Mouse (Mus musculus) stomach, postnatal 0 days (tissue): ENCODE measurements around the gene Plekhn1. TPM values are rescaled to one million over a fixed set of nuclear protein-coding genes. Genes with fewer than 3 reads are reported as not detected.

Experiments
- ATAC-seq: fragments of 200-750 bp; cut with Nextera tagmentation; 2 replicates; pipeline ENCODE4 v1.8.0; 2017; ENCODE audit not compliant: low FRiP score, low TSS enrichment
- DNase-seq: peaks from one replicate; pipeline ENCODE4 v3.0.0-alpha.2; 2016; ENCODE audit warnings: low spot score
- H3K27ac ChIP-seq: fragments of 300-500 bp; sonication (generic); replicated peaks from 2 replicates; pipeline ENCODE4 v1.5.1; 2014; ENCODE audit warnings: mild to moderate bottlenecking, control low read depth
- H3K27me3 ChIP-seq: fragments of 300-500 bp; sonication (generic); 2 replicates; pipeline ENCODE4 v1.6.1; 2014; ENCODE audit warnings: low read length; ENCODE audit not compliant: control insufficient read depth, insufficient read depth
- H3K36me3 ChIP-seq: fragments of 300-500 bp; sonication (generic); 2 replicates; pipeline ENCODE4 v1.6.1; 2014; ENCODE audit warnings: low read length, mixed read lengths; ENCODE audit not compliant: control insufficient read depth, insufficient read depth
- H3K4me1 ChIP-seq: fragments of 300-500 bp; sonication (generic); replicated peaks from 2 replicates; pipeline ENCODE4 v1.6.1; 2014; ENCODE audit warnings: antibody characterized with exemption; ENCODE audit not compliant: control insufficient read depth, insufficient read depth
- H3K4me2 ChIP-seq: fragments of 300-500 bp; sonication (generic); replicated peaks from 2 replicates; pipeline ENCODE4 v1.6.1; 2014; ENCODE audit warnings: low read depth, mild to moderate bottlenecking, control low read depth, moderate library complexity
- H3K4me3 ChIP-seq: fragments of 300-500 bp; sonication (generic); 2 replicates; pipeline ENCODE4 v1.5.1; 2014; ENCODE audit warnings: low read depth, low read length, control low read depth
- H3K9ac ChIP-seq: fragments of 300-500 bp; sonication (generic); 2 replicates; pipeline ENCODE4 v1.6.1; 2014; ENCODE audit warnings: mild to moderate bottlenecking, low read length, control low read depth, mixed read lengths
- H3K9me3 ChIP-seq: fragments of 300-500 bp; sonication (generic); 2 replicates; pipeline ENCODE4 v1.6.1; 2016; ENCODE audit warnings: low read length; ENCODE audit not compliant: control insufficient read depth
- CTCF ChIP-seq: IDR thresholded peaks from 2 replicates; pipeline ENCODE4 v1.5.1; 2016; ENCODE audit warnings: antibody characterized with exemption, low read depth, mild to moderate bottlenecking, moderate library complexity
- EP300 ChIP-seq: optimal IDR thresholded peaks from 2 replicates; pipeline ENCODE3; 2016; ENCODE audit warnings: antibody characterized with exemption
- WGBS: fragments of 180-500 bp; shearing (Covaris S2); extraction: QIAGEN DNeasy Blood & Tissue Kit; methylation state at CpG from one replicate; pipeline ENCODE4 v1.1.7; 2014; 5-methylcytosine and 5-hydroxymethylcytosine counted together
- polyA plus RNA-seq: library from polyadenylated mRNA; unstranded; fragments of >200 nt; fragmentation: Nextera tagmentation; extraction: Ambion mirVana; gene quantifications from 2 replicates; pipeline ENCODE4 v1.2.1, GENCODE M21; 2015

Plekhn1 gene
- polyA plus RNA-seq, 1 experiment from 2014 or later, result 34.0 TPM

- H3K27ac ChIP-seq, result no peak overlapping the region
- ATAC-seq (no peak), DNase-seq (no peak)
- no peaks in the 10 kb centered on the region; the same call in 1 of the 2 replicates for H3K36me3 ChIP-seq
- H3K4me3 ChIP-seq, result no peak overlapping the region
- H3K27me3 ChIP-seq, result peaks cover 6% of the 10 kb centered on the region; the same call in 1 of the 2 replicates
- H3K9ac ChIP-seq, result no peak overlapping the region
- no peaks in the 10 kb centered on the region for H3K4me1 ChIP-seq
- TF ChIP-seq CTCF (no peak), EP300 (no peak)
- H3K9me3 ChIP-seq, result no peaks in the 10 kb centered on the region
- H3K4me2 ChIP-seq, result no peak overlapping the region
- 37% methylated on average over 7 of the region's 7 CpGs for WGBS
These were observed 17.5 kb upstream of the Plekhn1 start for GRCm38 (mm10) chr4:156252140-156252539.

DNA sequence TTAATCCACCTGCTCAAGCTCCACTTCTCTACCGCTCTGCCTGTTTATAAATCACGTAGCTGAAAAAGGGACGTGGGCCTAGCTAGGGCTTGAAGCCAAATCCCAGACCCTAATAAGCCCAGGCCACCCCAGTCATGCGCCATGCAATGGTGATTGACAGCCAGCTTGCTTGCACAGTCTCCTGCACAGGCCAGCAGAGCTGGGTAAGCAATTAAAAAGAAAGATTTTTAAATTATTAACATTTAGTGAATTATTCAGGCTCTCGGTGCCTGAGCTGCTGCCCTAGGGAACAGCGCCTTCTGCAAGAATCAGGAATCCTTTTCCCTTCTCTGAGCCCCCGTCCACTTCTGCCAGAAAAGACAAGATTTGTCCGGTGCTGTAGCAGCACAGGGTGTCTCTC lies 16.4 kb upstream of the Plekhn1 start:
- DNase-seq, result no peak
- H3K27me3 ChIP-seq, result peaks cover 6% of the 10 kb centered on the region; the same call in 1 of the 2 replicates
- peaks cover 8% of the 10 kb centered on the region for H3K36me3 ChIP-seq
- H3K27ac ChIP-seq, result no peak overlapping the region
- no peaks in the 10 kb centered on the region for H3K9me3 ChIP-seq
- H3K4me1 ChIP-seq, result no peaks in the 10 kb centered on the region
- TF ChIP-seq EP300, result no peak
- no peak for TF ChIP-seq CTCF
- no peak overlapping the region for H3K9ac ChIP-seq
- ATAC-seq, result no peak
- H3K4me2 ChIP-seq, result no peak overlapping the region
- WGBS, result 49% methylated on average over 8 of the region's 8 CpGs
- H3K4me3 ChIP-seq, result no peak overlapping the region

DNA sequence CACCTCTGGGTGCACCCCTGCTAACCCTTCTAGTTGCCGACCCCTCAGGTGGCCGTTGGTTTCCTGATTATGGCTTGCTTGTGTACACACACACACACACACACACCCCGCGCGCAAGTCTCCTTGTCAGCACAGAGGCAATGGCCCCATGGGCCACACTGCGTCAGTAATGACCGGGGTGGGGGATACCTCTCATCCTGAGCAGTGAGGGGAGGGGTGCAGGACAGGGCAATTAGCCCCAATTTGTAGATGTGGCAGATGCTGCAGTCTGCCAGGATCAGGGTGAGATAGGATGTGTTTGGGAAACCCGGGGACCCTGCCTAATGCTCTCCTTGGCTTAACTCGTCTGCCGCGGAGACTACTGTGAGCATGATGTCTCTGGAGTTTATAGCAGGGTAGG lies 14.9 kb upstream of the Plekhn1 start:
- H3K36me3 ChIP-seq, result peaks cover 17% of the 10 kb centered on the region
- ATAC-seq (peak; percentile 41; the same call in 1 of the 2 replicates), DNase-seq (no peak)
- H3K4me3 ChIP-seq, result no peak overlapping the region
- TF ChIP-seq EP300 (no peak), CTCF (no peak)
- H3K27ac ChIP-seq, result no peak overlapping the region
- H3K4me1 ChIP-seq, result no peaks in the 10 kb centered on the region
- no peak overlapping the region for H3K4me2 ChIP-seq
- no peaks in the 10 kb centered on the region for H3K9me3 ChIP-seq
- H3K9ac ChIP-seq, result no peak overlapping the region
- WGBS, result 56% methylated on average over 11 of the region's 11 CpGs
- no peaks in the 10 kb centered on the region; the same call in 1 of the 2 replicates for H3K27me3 ChIP-seq

GRCm38 (mm10) chr4:156236651-156237447 lies 2.2 kb upstream of the Plekhn1 start:
- no peak for ATAC-seq
- H3K4me2 ChIP-seq, result peak overlapping the region; percentile 96
- peak overlapping the region; percentile 87 for H3K4me3 ChIP-seq
- TF ChIP-seq CTCF (no peak), EP300 (no peak)
- peaks cover 21% of the 10 kb centered on the region for H3K36me3 ChIP-seq
- H3K9ac ChIP-seq, result no peak overlapping the region; the same call in 1 of the 2 replicates
- H3K4me1 ChIP-seq, result no peaks in the 10 kb centered on the region; the same call in 1 of the 2 replicates
- WGBS, result 19% methylated on average over 54 of the region's 60 CpGs
- H3K27ac ChIP-seq, result no peak overlapping the region
- DNase-seq, result peak; percentile 51
- H3K27me3 ChIP-seq, result no peaks in the 10 kb centered on the region
- no peaks in the 10 kb centered on the region for H3K9me3 ChIP-seq

- ATAC-seq, result peak; percentile 93
- Histone ChIP-seq H3K27me3 (no peaks in the 10 kb centered on the region), H3K9me3 (no peaks in the 10 kb centered on the region), H3K4me1 (no peaks in the 10 kb centered on the region; the same call in 1 of the 2 replicates), H3K27ac (peak within 1 kb of the TSS; percentile 93), H3K4me3 (peak within 1 kb of the TSS; percentile 87), H3K36me3 (peaks cover 15% of the 10 kb centered on the region), H3K9ac (peak within 1 kb of the TSS; percentile 70), H3K4me2 (peak within 1 kb of the TSS; percentile 96)
- TF ChIP-seq EP300, result no peak
- 0 out of 2 replicates have a peak, but pooled peaks have one; percentile 12 for TF ChIP-seq CTCF
- WGBS, result under 1% methylated on average over 87 of the region's 90 CpGs
- DNase-seq, result peak; percentile 96
These were observed 1.3 kb upstream of the Plekhn1 start, which contains the start of gene Noc2l for GRCm38 (mm10) chr4:156235808-156236533. Gene Noc2l (plus strand): TSS chr4:156236010.
